Mouse (Mus musculus) spleen, adult 2 months (tissue): Measurements from ENCODE around the gene Nol11. TPM values are rescaled to one million over a fixed set of nuclear protein-coding genes. Genes with fewer than 3 reads are reported as not detected.
A peak's percentile ranks its signal among the peaks of the same experiment; 100 is the strongest.

Experiments
- DNase-seq, 2 experiments: peaks; one replicate each; pipeline versions ENCODE4 v3.0.0 to v3.0.0-alpha.2; 2012 to 2021; ENCODE audit warnings: low spot score in 2 of 2, low read depth in 1 of 2
- H3K27ac ChIP-seq: fragments of 200-500 bp; 2 replicates; pipeline ENCODE4 v1.5.1; 2012; ENCODE audit warnings: low read length, inconsistent platforms; ENCODE audit not compliant: insufficient read depth
- H3K27me3 ChIP-seq: fragments of 200-500 bp; 2 replicates; pipeline ENCODE4 v1.6.1; 2012; ENCODE audit warnings: mild to moderate bottlenecking, moderate library complexity, low read length, inconsistent platforms; ENCODE audit not compliant: control insufficient read depth, insufficient read depth
- H3K36me3 ChIP-seq: fragments of 200-500 bp; 2 replicates; pipeline ENCODE4 v1.6.1; 2012; ENCODE audit warnings: mild to moderate bottlenecking, low read length, inconsistent platforms; ENCODE audit not compliant: control insufficient read depth, insufficient read depth
- H3K4me1 ChIP-seq: fragments of 200-500 bp; 2 replicates; pipeline ENCODE4 v1.6.1; 2011; ENCODE audit warnings: inconsistent platforms; ENCODE audit not compliant: control insufficient read depth, insufficient read depth, insufficient read length
- H3K4me3 ChIP-seq: fragments of 200-500 bp; 2 replicates; pipeline ENCODE4 v1.5.1; 2011; ENCODE audit warnings: mild to moderate bottlenecking, inconsistent platforms; ENCODE audit not compliant: insufficient read depth, insufficient read length; ENCODE audit errors: extremely low read depth
- CTCF ChIP-seq: fragments of 200-500 bp; IDR thresholded peaks from 2 replicates; pipeline ENCODE4 v1.5.1; 2011; ENCODE audit warnings: mild to moderate bottlenecking, inconsistent platforms; ENCODE audit not compliant: insufficient read depth, insufficient read length, insufficient replicate concordance; ENCODE audit errors: extremely low read depth
- POLR2A ChIP-seq: fragments of 200-500 bp; IDR thresholded peaks from 2 replicates; pipeline ENCODE4 v1.6.1; 2011; ENCODE audit warnings: low read depth, low read length, inconsistent platforms
- WGBS: fragments of 180-500 bp; shearing (Covaris S2); methylation state at CpG from one replicate; pipeline ENCODE4 v1.1.7; 2018; 5-methylcytosine and 5-hydroxymethylcytosine counted together
- polyA plus RNA-seq: library from polyadenylated mRNA; depleted of rRNA; stranded (reverse); fragments of >200 nt; gene quantifications from 2 replicates; pipeline ENCODE4 v1.2.3, GENCODE M21; 2012; rRNA removed

The Nol11 gene
- polyA plus RNA-seq, result 4.7 and 4.9 TPM in 2 replicates

- TF ChIP-seq CTCF, result peak; percentile 98
- no peak; the same call in 1 of the 2 replicates for TF ChIP-seq POLR2A
- DNase-seq, result peak; percentile 97
- peaks cover 13% of the 10 kb centered on the region for H3K36me3 ChIP-seq
- peak within 1 kb of the TSS; percentile 100 for H3K4me3 ChIP-seq
- H3K27me3 ChIP-seq, result no peaks in the 10 kb centered on the region
- WGBS, result under 1% methylated on average over 62 of the region's 62 CpGs
- peak within 1 kb of the TSS; percentile 27; the same call in 1 of the 2 replicates for H3K27ac ChIP-seq
- peaks cover 6% of the 10 kb centered on the region; the same call in 1 of the 2 replicates for H3K4me1 ChIP-seq
Observed at GRCm38 (mm10) chr11:107188565-107189552, at the start of gene Nol11. TSS of gene Nol11 (minus strand) at chr11:107189381.

DNA sequence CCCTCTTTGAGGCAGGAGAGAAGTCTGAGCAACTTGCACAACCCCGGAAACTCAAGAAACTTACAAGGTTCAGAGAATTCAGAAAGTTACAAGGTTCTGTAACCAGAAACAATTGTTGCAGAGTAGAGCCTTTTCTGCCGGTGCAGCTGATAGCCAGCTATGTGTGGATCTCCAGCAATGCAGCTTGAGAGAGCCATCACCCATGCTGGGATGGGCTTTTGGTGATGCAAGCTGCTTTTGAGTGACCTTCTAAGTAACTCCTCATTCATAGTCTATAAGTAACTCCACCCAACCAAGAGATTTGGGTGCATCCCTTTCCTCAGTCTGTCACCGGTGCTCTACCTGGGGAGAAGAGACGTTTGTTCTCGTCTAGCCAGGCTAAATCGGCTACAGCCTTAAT lies 49.3 kb upstream of the Nol11 start:
- Histone ChIP-seq H3K27ac (no peak overlapping the region), H3K4me3 (no peak overlapping the region), H3K4me1 (no peaks in the 10 kb centered on the region), H3K36me3 (peaks cover 5% of the 10 kb centered on the region), H3K27me3 (no peaks in the 10 kb centered on the region)
- 94% methylated on average over 6 of the region's 6 CpGs for WGBS
- no peak for TF ChIP-seq POLR2A
- TF ChIP-seq CTCF, result no peak
- no peak for DNase-seq

DNA sequence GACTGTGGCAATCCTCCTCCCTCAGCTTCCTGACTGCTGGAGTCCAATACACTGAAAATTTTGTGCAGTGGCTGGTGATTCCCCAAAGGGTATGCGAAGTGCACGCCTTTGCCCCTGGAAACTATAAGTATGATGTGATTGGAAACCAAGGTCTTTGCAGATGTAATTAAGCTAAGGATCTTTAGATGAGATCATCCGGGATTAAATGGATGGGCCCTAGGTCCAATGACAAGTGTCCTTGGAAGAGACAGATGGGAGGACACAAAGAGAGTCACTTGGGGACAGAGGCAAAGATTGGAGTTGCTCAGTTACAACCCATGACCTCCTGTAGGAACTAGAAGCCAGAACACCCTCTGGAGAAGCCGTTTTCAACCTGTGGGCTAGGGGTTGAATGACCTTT lies 48.4 kb upstream of the Nol11 start:
- H3K27me3 ChIP-seq, result no peaks in the 10 kb centered on the region
- H3K36me3 ChIP-seq, result peaks cover 7% of the 10 kb centered on the region
- WGBS, result 96% methylated on average over 4 of the region's 4 CpGs
- TF ChIP-seq CTCF (no peak), POLR2A (no peak)
- no peak overlapping the region for H3K27ac ChIP-seq
- DNase-seq, result no peak
- H3K4me3 ChIP-seq, result no peak overlapping the region
- no peaks in the 10 kb centered on the region for H3K4me1 ChIP-seq

GRCm38 (mm10) chr11:107233252-107233890 lies 44.2 kb upstream of the Nol11 start:
- Histone ChIP-seq H3K4me1 (no peaks in the 10 kb centered on the region), H3K27ac (no peak overlapping the region), H3K27me3 (no peaks in the 10 kb centered on the region), H3K36me3 (peaks cover 14% of the 10 kb centered on the region), H3K4me3 (no peak overlapping the region)
- no peak for TF ChIP-seq CTCF
- no peak for TF ChIP-seq POLR2A
- 97% methylated on average over 5 of the region's 5 CpGs for WGBS
- no peak for DNase-seq

DNA sequence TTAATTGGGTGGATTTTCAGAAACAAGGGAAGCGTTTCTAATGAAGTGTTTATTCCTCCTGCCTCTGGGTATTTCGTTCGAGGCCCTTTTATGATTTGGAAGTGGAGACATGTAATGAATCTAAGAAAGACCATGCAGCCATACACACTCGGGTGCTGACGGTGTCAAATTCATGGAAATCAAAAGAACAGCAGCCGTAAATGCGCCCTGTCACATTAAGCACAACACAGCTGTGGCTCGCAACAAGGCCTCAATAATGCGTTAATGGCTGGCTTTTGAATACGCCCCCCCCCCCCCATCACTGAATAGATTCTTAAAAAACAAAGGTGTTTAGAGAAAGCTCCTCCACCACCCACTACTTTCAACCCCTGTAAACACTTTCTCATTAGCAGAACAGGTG lies 40.9 kb upstream of the Nol11 start:
- H3K27me3 ChIP-seq, result no peaks in the 10 kb centered on the region
- 95% methylated on average over 10 of the region's 10 CpGs for WGBS

GRCm38 (mm10) chr11:107226431-107226830 lies 37.2 kb upstream of the Nol11 start:
- H3K27me3 ChIP-seq, result no peaks in the 10 kb centered on the region
- no peak for TF ChIP-seq CTCF
- no peak for TF ChIP-seq POLR2A
- no peak for DNase-seq
- no peaks in the 10 kb centered on the region for H3K4me1 ChIP-seq
- 0 out of 2 replicates have a peak, but pooled peaks cover 2% of the 10 kb centered on the region for H3K36me3 ChIP-seq
- no peak overlapping the region for H3K4me3 ChIP-seq
- 91% methylated on average over 1 of the region's 1 CpGs for WGBS
- H3K27ac ChIP-seq, result no peak overlapping the region

More for the DNA sequence above, 40.9 kb upstream of the Nol11 start:
- TF ChIP-seq POLR2A (no peak), CTCF (no peak)
- no peaks in the 10 kb centered on the region for H3K4me1 ChIP-seq
- no peak overlapping the region for H3K27ac ChIP-seq
- DNase-seq, result no peak
- no peak overlapping the region for H3K4me3 ChIP-seq
- H3K36me3 ChIP-seq, result peaks cover 14% of the 10 kb centered on the region
